Mouse (Mus musculus) Muller cell, postnatal 12 days (primary cell): ENCODE measurements around the gene Rlf.
A peak's percentile ranks its signal among the peaks of the same experiment; 100 is the strongest.

Source experiments
- DNase-seq: peaks from one replicate; pipeline ENCODE4 v3.0.0-alpha.2; 2015; ENCODE audit errors: inconsistent ontology term

The Rlf gene

GRCm38 (mm10) chr4:121163501-121164030 is 51.3 kb downstream of the Rlf start:
- no peak for DNase-seq

GRCm38 (mm10) chr4:121109126-121109525 is 105.8 kb downstream of the Rlf start, which contains the start of gene Tmco2:
Gene Tmco2 (minus strand): TSS chr4:121109226.
- DNase-seq, result no peak

- no peak for DNase-seq
Observed at GRCm38 (mm10) chr4:121103304-121103703, 111.6 kb downstream of the Rlf start.

GRCm38 (mm10) chr4:121097650-121098378 is 117.1 kb downstream of the Rlf start, which contains the start of gene Zmpste24:
Gene Zmpste24 (minus strand): TSS chr4:121098241.
- DNase-seq, result peak; percentile 91
